Mouse (Mus musculus) MEL (cell line): ENCODE results near the gene Slc30a10. TPM values are rescaled to one million over a fixed set of nuclear protein-coding genes. Genes with fewer than 3 reads are reported as not detected.

ENCODE experiments used
- DNase-seq: peaks from one replicate; pipeline ENCODE4 v3.0.0; 2011; ENCODE audit warnings: low read depth, low spot score
- H3K27ac ChIP-seq: 2 replicates; pipeline ENCODE4 v1.5.1; 2012; ENCODE audit warnings: low read depth, mild to moderate bottlenecking, control low read depth, low read length, moderate library complexity; ENCODE audit not compliant: control insufficient read depth
- H3K27me3 ChIP-seq, 2 experiments: fragments of 150-350 bp in 1 of 2; sonication (generic) in 1 of 2; 2 replicates each; pipeline ENCODE4 v1.6.1; 2012; ENCODE audit warnings: low read length in 2 of 2, mild to moderate bottlenecking in 2 of 2, improper control_type of control experiment in 1 of 2, moderate library complexity in 1 of 2; ENCODE audit not compliant: insufficient read depth in 2 of 2, control insufficient read depth in 1 of 2
- H3K36me3 ChIP-seq, 2 experiments: 2 replicates each; pipeline ENCODE4 v1.6.1; 2012 to 2014; ENCODE audit warnings: low read length in 2 of 2, improper control_type of control experiment in 1 of 2, inconsistent platforms in 1 of 2, mild to moderate bottlenecking in 1 of 2; ENCODE audit not compliant: insufficient read depth in 2 of 2, control insufficient read depth in 1 of 2
- H3K4me1 ChIP-seq, 2 experiments: fragments of 150-350 bp in 1 of 2; sonication (generic) in 1 of 2; 2 replicates each; pipeline ENCODE4 v1.6.1; 2012; ENCODE audit warnings: low read length in 2 of 2, improper control_type of control experiment in 1 of 2, mild to moderate bottlenecking in 1 of 2; ENCODE audit not compliant: insufficient read depth in 2 of 2, control insufficient read depth in 1 of 2
- H3K4me3 ChIP-seq, 2 experiments: fragments of 150-350 bp in 1 of 2; sonication (generic) in 1 of 2; 2 replicates each; pipeline ENCODE4 v1.5.1; 2012; ENCODE audit warnings: low read depth in 2 of 2, low read length in 2 of 2, mild to moderate bottlenecking in 2 of 2, moderate library complexity in 2 of 2, control low read depth in 1 of 2, improper control_type of control experiment in 1 of 2; ENCODE audit not compliant: control insufficient read depth in 1 of 2, insufficient read depth in 1 of 2
- H3K79me2 ChIP-seq: 2 replicates; pipeline ENCODE4 v1.6.1; 2012; ENCODE audit warnings: mild to moderate bottlenecking, low read length, moderate library complexity; ENCODE audit not compliant: control insufficient read depth, poor library complexity, insufficient read depth
- H3K9ac ChIP-seq: 2 replicates; pipeline ENCODE4 v1.6.1; 2012; ENCODE audit warnings: low read depth, mild to moderate bottlenecking, control low read depth, low read length, moderate library complexity; ENCODE audit not compliant: control insufficient read depth, poor library complexity, severe bottlenecking
- H3K9me3 ChIP-seq: fragments of 150-350 bp; sonication (generic); replicated peaks from 2 replicates; pipeline ENCODE4 v1.6.1; 2012; ENCODE audit warnings: mild to moderate bottlenecking, low read length, improper control_type of control experiment, moderate library complexity; ENCODE audit not compliant: insufficient read depth
- CHD1 ChIP-seq: IDR thresholded peaks from 2 replicates; pipeline ENCODE4 v1.6.1; 2012; ENCODE audit warnings: low read depth, mild to moderate bottlenecking, inconsistent platforms, low read length, improper control_type of control experiment
- CHD2 ChIP-seq: IDR thresholded peaks from 2 replicates; pipeline ENCODE4 v1.6.1; 2011; ENCODE audit warnings: low read length, improper control_type of control experiment
- E2F4 ChIP-seq: IDR thresholded peaks from 2 replicates; pipeline ENCODE4 v1.6.1; 2011; ENCODE audit warnings: low read depth, low read length, improper control_type of control experiment, borderline replicate concordance
- EP300 ChIP-seq, 2 experiments: IDR thresholded peaks; 2 replicates each; pipeline ENCODE4 v1.6.1; 2011; ENCODE audit warnings: improper control_type of control experiment in 2 of 2, low read length in 2 of 2, low read depth in 1 of 2, mild to moderate bottlenecking in 1 of 2
- GABPA ChIP-seq: IDR thresholded peaks from 2 replicates; pipeline ENCODE4 v1.6.1; 2012; ENCODE audit warnings: low read depth, mild to moderate bottlenecking, inconsistent platforms, low read length, improper control_type of control experiment, moderate library complexity
- HCFC1 ChIP-seq: IDR thresholded peaks from 2 replicates; pipeline ENCODE4 v1.6.1; 2012; ENCODE audit warnings: low read depth, mild to moderate bottlenecking, inconsistent platforms, low read length, improper control_type of control experiment, moderate library complexity
- KAT2A ChIP-seq: conservative IDR thresholded peaks from 2 replicates; pipeline ENCODE4 v1.6.1; 2012; ENCODE audit warnings: low read depth, low read length, improper control_type of control experiment, inconsistent platforms
- MAFK ChIP-seq: IDR thresholded peaks from 2 replicates; pipeline ENCODE4 v1.6.1; 2011; ENCODE audit warnings: low read depth, mild to moderate bottlenecking, low read length, improper control_type of control experiment, borderline replicate concordance
- MAX ChIP-seq: IDR thresholded peaks from 2 replicates; pipeline ENCODE4 v1.6.1; 2011; ENCODE audit warnings: low read length, improper control_type of control experiment
- MAZ ChIP-seq: IDR thresholded peaks from 2 replicates; pipeline ENCODE4 v1.6.1; 2012; ENCODE audit warnings: low read depth, mild to moderate bottlenecking, inconsistent platforms, low read length, improper control_type of control experiment
- MEF2A ChIP-seq: IDR thresholded peaks from 2 replicates; pipeline ENCODE4 v1.6.1; 2014; ENCODE audit warnings: low read depth, mild to moderate bottlenecking, inconsistent platforms, low read length, improper control_type of control experiment; ENCODE audit not compliant: poor library complexity, insufficient replicate concordance, severe bottlenecking; ENCODE audit errors: extremely low read depth
- MYC ChIP-seq: IDR thresholded peaks from 2 replicates; pipeline ENCODE4 v1.6.1; 2011; ENCODE audit warnings: low read depth, mild to moderate bottlenecking, low read length, improper control_type of control experiment, moderate library complexity
- NELFE ChIP-seq: IDR thresholded peaks from 2 replicates; pipeline ENCODE4 v1.6.1; 2011; ENCODE audit warnings: low read depth, low read length, improper control_type of control experiment
- NRF1 ChIP-seq: IDR thresholded peaks from 2 replicates; pipeline ENCODE4 v1.6.1; 2014; ENCODE audit warnings: low read depth, mild to moderate bottlenecking, inconsistent platforms, low read length, improper control_type of control experiment, moderate library complexity; ENCODE audit not compliant: poor library complexity, insufficient read depth, severe bottlenecking
- POLR2A ChIP-seq, 2 experiments: IDR thresholded peaks; 2 replicates each; pipeline ENCODE4 v1.6.1; 2011 to 2012; ENCODE audit warnings: low read length in 2 of 2, mild to moderate bottlenecking in 2 of 2, control low read depth in 1 of 2, improper control_type of control experiment in 1 of 2, low read depth in 1 of 2, moderate library complexity in 1 of 2; ENCODE audit not compliant: control insufficient read depth in 1 of 2, insufficient read depth in 1 of 2, poor library complexity in 1 of 2
- POLR2AphosphoS2 ChIP-seq: IDR thresholded peaks from 2 replicates; pipeline ENCODE4 v1.6.1; 2011; ENCODE audit warnings: low read length, improper control_type of control experiment
- POLR2AphosphoS5 ChIP-seq: IDR thresholded peaks from 2 replicates; pipeline ENCODE4 v1.6.1; 2012; ENCODE audit warnings: low read depth, borderline replicate concordance, mild to moderate bottlenecking, inconsistent platforms, low read length, moderate library complexity, mixed read lengths
- RCOR1 ChIP-seq: IDR thresholded peaks from 2 replicates; pipeline ENCODE4 v1.6.1; 2012; ENCODE audit warnings: low read depth, mild to moderate bottlenecking, inconsistent platforms, low read length, improper control_type of control experiment
- SIN3A ChIP-seq: IDR thresholded peaks from 2 replicates; pipeline ENCODE4 v1.6.1; 2012; ENCODE audit warnings: low read length, improper control_type of control experiment, inconsistent platforms
- TAL1 ChIP-seq: IDR thresholded peaks from 2 replicates; pipeline ENCODE4 v1.6.1; 2012; ENCODE audit warnings: mild to moderate bottlenecking, inconsistent platforms, low read length, moderate library complexity, mixed read lengths
- UBTF ChIP-seq: IDR thresholded peaks from 2 replicates; pipeline ENCODE4 v1.6.1; 2012; ENCODE audit warnings: low read depth, mild to moderate bottlenecking, inconsistent platforms, low read length, improper control_type of control experiment, moderate library complexity, borderline replicate concordance; ENCODE audit not compliant: insufficient read depth
- USF1 ChIP-seq: IDR thresholded peaks from 2 replicates; pipeline ENCODE4 v1.6.1; 2014; ENCODE audit warnings: low read depth, mild to moderate bottlenecking, inconsistent platforms, low read length, improper control_type of control experiment, moderate library complexity
- USF2 ChIP-seq, 2 experiments: IDR thresholded peaks; 2 replicates each; pipeline ENCODE4 v1.6.1; 2011 to 2012; ENCODE audit warnings: improper control_type of control experiment in 2 of 2, low read length in 2 of 2, borderline replicate concordance in 1 of 2, inconsistent platforms in 1 of 2, low read depth in 1 of 2, mild to moderate bottlenecking in 1 of 2; ENCODE audit not compliant: insufficient read depth in 1 of 2
- ZC3H11A ChIP-seq: IDR thresholded peaks from 2 replicates; pipeline ENCODE4 v1.6.1; 2012; ENCODE audit warnings: low read depth, mild to moderate bottlenecking, inconsistent platforms, low read length, improper control_type of control experiment
- ZKSCAN1 ChIP-seq: IDR thresholded peaks from 2 replicates; pipeline ENCODE4 v1.6.1; 2012; ENCODE audit warnings: low read depth, mild to moderate bottlenecking, inconsistent platforms, low read length, improper control_type of control experiment, moderate library complexity
- ZMIZ1 ChIP-seq: IDR thresholded peaks from 2 replicates; pipeline ENCODE4 v1.6.1; 2012; ENCODE audit warnings: low read depth, mild to moderate bottlenecking, inconsistent platforms, low read length, improper control_type of control experiment, moderate library complexity
- ZNF384 ChIP-seq: IDR thresholded peaks from 2 replicates; pipeline ENCODE4 v1.6.1; 2012; ENCODE audit warnings: low read depth, mild to moderate bottlenecking, inconsistent platforms, low read length, improper control_type of control experiment
- polyA plus RNA-seq, 2 experiments: library from polyadenylated mRNA; stranded (reverse) in 1 of 2; unstranded in 1 of 2; fragments of >175 nt in 1 of 2; fragments of >200 nt in 1 of 2; gene quantifications; 2 replicates each; pipeline versions ENCODE4 v1.2.1 to v1.2.4; 2012; ENCODE audit warnings: low replicate concordance in 2 of 2, low read depth in 1 of 2; ENCODE audit not compliant: insufficient read length in 2 of 2, insufficient read depth in 1 of 2, missing spikeins in 1 of 2
- total RNA-seq: library from RNA; depleted of rRNA; stranded (reverse); fragments of 300-350 nt; gene quantifications from 2 replicates; pipeline ENCODE4 v1.2.3, GENCODE M21; 2012

Slc30a10 gene
- total and polyA plus RNA-seq, 3 experiments: 2.1 to 7.9 TPM; not detected in 1

- Histone ChIP-seq H3K9me3 (no peaks in the 10 kb centered on the region), H3K79me2 (no peaks in the 10 kb centered on the region), H3K9ac (no peak overlapping the region), H3K4me3 (no peak overlapping the region), H3K4me1 (no peaks in the 10 kb centered on the region; a peak in 1 of 4 replicates), H3K27ac (no peak overlapping the region), H3K27me3 (no peaks in the 10 kb centered on the region), H3K36me3 (peaks cover 0 to 74% of the 10 kb centered on the region in 2 experiments; a peak in 2 of 4 replicates)
- TF ChIP-seq ZNF384: no peak
- no peak for TF ChIP-seq TAL1
- TF ChIP-seq NELFE: no peak
- no peak for TF ChIP-seq RCOR1
- no peak for TF ChIP-seq MAFK
- no peak for TF ChIP-seq ZKSCAN1
- TF ChIP-seq MAX: no peak
- TF ChIP-seq MYC: no peak
- no peak for TF ChIP-seq ZMIZ1
- TF ChIP-seq POLR2A (IDR thresholded peaks at IDR 0.05; ENCODE audit: control insufficient read depth in 1 of 2, insufficient read depth in 1 of 2, low read depth in 1 of 2, low read length in 2 of 2, poor library complexity in 1 of 2): no peak
- no peak for TF ChIP-seq USF2 (IDR thresholded peaks at IDR 0.05; ENCODE audit: borderline replicate concordance in 1 of 2, insufficient read depth in 1 of 2, low read depth in 1 of 2, low read length in 2 of 2)
- TF ChIP-seq POLR2AphosphoS5: no peak
- TF ChIP-seq UBTF: no peak
- no peak for TF ChIP-seq MAZ
- DNase-seq: no peak
Observed at GRCm38 (mm10) chr1:185418011-185418410, 36.6 kb upstream of the Slc30a10 start.

- TF ChIP-seq USF2 (IDR thresholded peaks at IDR 0.05; ENCODE audit: borderline replicate concordance in 1 of 2, insufficient read depth in 1 of 2, low read depth in 1 of 2, low read length in 2 of 2) (no peak), E2F4 (no peak), CHD1 (no peak), MAX (0 out of 2 replicates have a peak, but pooled peaks have one; percentile 51), ZKSCAN1 (no peak), POLR2AphosphoS2 (no peak; the same call in 1 of the 2 replicates), MEF2A (no peak), POLR2AphosphoS5 (no peak), KAT2A (no peak), MAZ (no peak), HCFC1 (no peak), CHD2 (no peak), TAL1 (no peak), NRF1 (no peak), GABPA (no peak), ZC3H11A (no peak), ZMIZ1 (no peak), USF1 (peak; percentile 61; the same call in 1 of the 2 replicates), EP300 (IDR thresholded peaks at IDR 0.05; ENCODE audit: low read depth in 1 of 2, low read length in 2 of 2) (peak in 1 of 2 experiments; percentile 30; a peak in 1 of 4 replicates), POLR2A (IDR thresholded peaks at IDR 0.05; ENCODE audit: control insufficient read depth in 1 of 2, insufficient read depth in 1 of 2, low read depth in 1 of 2, low read length in 2 of 2, poor library complexity in 1 of 2) (no peak), SIN3A (no peak)
- no peak for DNase-seq
- H3K4me1 ChIP-seq: peaks cover 0 to 9% of the 10 kb centered on the region in 2 experiments; a peak in 2 of 4 replicates
- peaks cover 4 to 76% of the 10 kb centered on the region in 2 experiments for H3K36me3 ChIP-seq
- no peaks in the 10 kb centered on the region for H3K79me2 ChIP-seq
- no peaks in the 10 kb centered on the region for H3K27me3 ChIP-seq
- no peak overlapping the region for H3K27ac ChIP-seq
- no peak overlapping the region for H3K4me3 ChIP-seq
- no peak overlapping the region for H3K9ac ChIP-seq
- no peaks in the 10 kb centered on the region for H3K9me3 ChIP-seq
Observed at GRCm38 (mm10) chr1:185419805-185420204, 34.8 kb upstream of the Slc30a10 start.
